Mouse (Mus musculus) urinary bladder, postnatal 0 days (tissue): ENCODE data around the gene Shroom2. TPM values are rescaled to one million over a fixed set of nuclear protein-coding genes. Genes with fewer than 3 reads are reported as not detected.

Experiments used
- polyA plus RNA-seq: library from polyadenylated mRNA; unstranded; fragments of >200 nt; fragmentation: Nextera tagmentation; extraction: Ambion mirVana; gene quantifications from 2 replicates; pipeline ENCODE4 v1.2.1, GENCODE M21; 2015

The Shroom2 gene
- 2.3 and 2.7 TPM in 2 replicates for polyA plus RNA-seq

DNA sequence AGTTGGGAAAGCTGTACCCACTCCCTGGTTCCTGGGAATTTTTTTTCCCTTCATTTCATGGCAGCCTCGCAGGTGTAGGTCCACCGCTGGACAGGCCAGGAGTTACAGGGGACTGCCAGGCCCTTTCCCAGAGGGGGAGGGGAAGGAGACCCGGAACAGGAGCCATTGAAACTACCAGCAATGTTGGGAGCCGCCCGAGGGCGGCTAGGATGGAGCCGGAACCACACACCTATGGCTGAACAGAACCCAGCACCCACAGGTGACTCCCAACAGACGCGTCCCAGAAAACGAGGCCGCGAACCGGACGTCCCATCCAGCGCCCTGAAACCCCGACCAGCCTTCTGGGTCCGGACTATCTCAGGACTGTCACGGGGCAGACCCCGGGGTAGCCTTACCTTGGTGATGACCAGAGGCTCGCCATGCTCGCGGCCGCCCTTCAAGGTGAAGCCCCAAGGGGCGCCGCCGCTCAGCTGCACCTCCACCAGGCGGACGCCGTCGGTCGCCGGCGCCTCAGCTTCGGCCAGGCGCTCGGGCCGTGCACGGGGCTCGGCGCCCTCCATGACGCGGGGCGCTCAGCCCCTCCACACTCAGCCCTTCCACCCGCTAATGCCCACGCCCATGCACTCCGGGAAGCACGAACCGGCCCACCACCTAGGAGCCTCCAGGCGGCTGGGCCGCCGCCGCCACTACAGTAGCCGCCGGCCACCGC, at the start of gene Shroom2:
Shroom2 (minus strand) TSS at position 575 of the 709 bp plus-strand sequence.

DNA sequence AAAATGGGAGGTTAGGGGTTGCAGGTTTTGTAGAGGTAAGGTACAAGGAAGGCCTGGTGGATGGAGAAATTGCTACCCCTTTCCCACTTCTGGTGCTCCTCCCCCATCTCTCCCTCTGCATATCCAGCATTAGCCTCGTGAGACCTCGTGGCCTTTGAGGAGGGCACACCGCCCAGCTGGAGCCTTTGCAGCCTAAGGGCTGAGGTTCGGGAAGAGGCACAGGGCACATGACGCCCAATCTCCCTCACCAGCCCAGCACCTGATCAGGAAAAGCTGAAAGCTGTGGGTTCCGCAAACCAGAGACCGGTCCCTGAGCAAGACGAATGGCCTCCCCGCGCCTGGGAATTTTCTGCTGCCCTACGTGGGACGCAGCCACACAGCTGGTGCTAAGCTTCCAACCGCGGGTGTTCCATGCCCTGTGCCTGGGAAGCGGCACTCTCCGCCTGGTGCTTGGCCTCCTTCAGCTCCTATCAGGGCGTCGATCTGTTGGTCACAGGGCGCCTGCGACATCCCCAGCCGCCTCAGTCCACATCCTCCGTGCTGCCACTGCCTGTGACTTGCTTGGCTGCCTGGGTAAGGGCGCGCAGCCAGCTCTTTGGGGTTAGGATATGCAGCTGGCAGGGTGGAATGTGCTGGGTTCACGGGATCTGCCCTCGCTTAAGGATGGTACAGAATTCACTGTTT, 12.6 kb upstream of the Shroom2 start, which contains the start of gene Gpr143:
Gpr143 (plus strand) TSS at position 202 of the 684 bp plus-strand sequence.

DNA sequence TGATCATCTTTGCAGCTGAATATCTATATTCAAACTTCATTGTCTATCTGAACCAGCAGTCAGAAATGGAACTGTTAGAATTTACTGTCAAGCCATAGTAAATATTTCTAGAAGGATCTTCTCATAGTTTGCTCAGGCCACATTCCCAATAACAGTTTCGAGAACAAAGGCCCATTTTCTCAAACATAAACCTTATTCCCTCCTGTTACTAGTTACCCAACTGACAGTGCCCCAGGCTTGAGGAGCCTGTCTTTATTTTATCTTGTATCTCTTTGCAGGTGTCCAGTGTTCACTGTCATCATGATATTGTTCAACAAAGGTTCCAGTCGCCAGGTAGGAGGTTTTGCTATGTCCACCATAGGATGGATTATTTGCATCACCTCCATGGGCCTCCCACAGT, 206.2 kb downstream of the Shroom2 start, which contains the start of gene Cldn34a:
Cldn34a (plus strand) TSS at position 301 of the 400 bp plus-strand sequence.

Other genes with a start within 250 kb of the Shroom2 start
- not detected in 2 replicates for gene Cldn34a, start 206.1 kb downstream of the Shroom2 start, polyA plus RNA-seq
- 0.12 and 0.13 TPM in 2 replicates for gene Gpr143, start 12.5 kb upstream of the Shroom2 start, polyA plus RNA-seq
- gene Usp51, start 237.0 kb upstream of the Shroom2 start, polyA plus RNA-seq = 0.12 and 0.28 TPM in 2 replicates